Mouse (Mus musculus): ENCODE data around the gene Spsb1.

The Spsb1 gene

GRCm38 (mm10) chr4:149983921-149984645 lies 29.2 kb upstream of the Spsb1 start:
- no peak for DNase-seq (ENCODE audit: low spot score)

GRCm38 (mm10) chr4:149982154-149982553 lies 27.3 kb upstream of the Spsb1 start:
- DNase-seq (ENCODE audit: low spot score), result peak; percentile 72

- DNase-seq (ENCODE audit: low spot score), result peak; percentile 76
These were observed 25.0 kb upstream of the Spsb1 start for GRCm38 (mm10) chr4:149979819-149980308.

- no peak for DNase-seq (ENCODE audit: low spot score)
These were observed 24.0 kb upstream of the Spsb1 start for GRCm38 (mm10) chr4:149978820-149979219.

- peak; percentile 56 for DNase-seq (ENCODE audit: low spot score)
These were observed 23.1 kb upstream of the Spsb1 start for GRCm38 (mm10) chr4:149977801-149978544.

GRCm38 (mm10) chr4:149977181-149977580 lies 22.3 kb upstream of the Spsb1 start:
- DNase-seq (ENCODE audit: low spot score), result no peak

- no peak for DNase-seq (ENCODE audit: low spot score)
These were observed 20.9 kb upstream of the Spsb1 start for GRCm38 (mm10) chr4:149975730-149976254.

- DNase-seq (ENCODE audit: low spot score), result no peak
These were observed 20.4 kb upstream of the Spsb1 start for GRCm38 (mm10) chr4:149975291-149975690.

- no peak for DNase-seq (ENCODE audit: low spot score)
These were observed 16.6 kb upstream of the Spsb1 start for GRCm38 (mm10) chr4:149971393-149971792.

- DNase-seq (ENCODE audit: low spot score), result no peak
These were observed 13.7 kb upstream of the Spsb1 start for GRCm38 (mm10) chr4:149968526-149968925.

GRCm38 (mm10) chr4:149966963-149967362 lies 12.1 kb upstream of the Spsb1 start:
- DNase-seq (ENCODE audit: low spot score), result no peak

GRCm38 (mm10) chr4:149966252-149966651 lies 11.4 kb upstream of the Spsb1 start:
- no peak for DNase-seq (ENCODE audit: low spot score)

- no peak for DNase-seq (ENCODE audit: low spot score)
These were observed 10.8 kb upstream of the Spsb1 start for GRCm38 (mm10) chr4:149965672-149966071.

- no peak for DNase-seq (ENCODE audit: low spot score)
These were observed 10.4 kb upstream of the Spsb1 start for GRCm38 (mm10) chr4:149965242-149965641.

- no peak for DNase-seq (ENCODE audit: low spot score)
These were observed 9.9 kb upstream of the Spsb1 start for GRCm38 (mm10) chr4:149964770-149965169.

- DNase-seq (ENCODE audit: low spot score), result no peak
These were observed 9.4 kb upstream of the Spsb1 start for GRCm38 (mm10) chr4:149964285-149964684.

- DNase-seq (ENCODE audit: low spot score), result no peak
These were observed 5.5 kb upstream of the Spsb1 start for GRCm38 (mm10) chr4:149960391-149960790.

- DNase-seq (ENCODE audit: low spot score), result no peak
These were observed 5.0 kb upstream of the Spsb1 start for GRCm38 (mm10) chr4:149959816-149960215.

- DNase-seq (ENCODE audit: low spot score), result peak; percentile 40
These were observed 3.7 kb upstream of the Spsb1 start for GRCm38 (mm10) chr4:149958566-149958965.

- DNase-seq (ENCODE audit: low spot score), result no peak
These were observed 1.2 kb upstream of the Spsb1 start for GRCm38 (mm10) chr4:149956048-149956447.

- no peak for DNase-seq (ENCODE audit: low spot score)
These were observed 788 bp upstream of the Spsb1 start for GRCm38 (mm10) chr4:149955631-149956030.

- no peak for DNase-seq (ENCODE audit: low spot score)
These were observed 992 bp downstream of the Spsb1 start for GRCm38 (mm10) chr4:149953621-149954481.

Measured in yolk sac, embryonic 10.5 days (tissue).